Mouse (Mus musculus) bone marrow, adult 2 months (tissue): ENCODE measurements around the gene Tmem147.
A peak's percentile ranks its signal among the peaks of the same experiment; 100 is the strongest.

Source experiments
- CTCF ChIP-seq: fragments of 200-500 bp; IDR thresholded peaks from 2 replicates; pipeline ENCODE4 v1.5.1; 2011; ENCODE audit warnings: low read length, control low read depth; ENCODE audit not compliant: control insufficient read depth, insufficient read depth
- POLR2A ChIP-seq: fragments of 200-500 bp; IDR thresholded peaks from 2 replicates; pipeline ENCODE4 v1.6.1; 2011; ENCODE audit warnings: low read depth, mild to moderate bottlenecking, control low read depth, low read length, borderline replicate concordance; ENCODE audit not compliant: control insufficient read depth

- TF ChIP-seq CTCF: 0 out of 2 replicates have a peak, but pooled peaks have one; percentile 21
- no peak for TF ChIP-seq POLR2A
Observed at GRCm38 (mm10) chr7:30747525-30748204, 18.3 kb upstream of the Tmem147 start.
